Mouse (Mus musculus) hindbrain, embryonic 15.5 days (tissue): ENCODE data around the gene Bub1. TPM values are rescaled to one million over a fixed set of nuclear protein-coding genes. Genes with fewer than 3 reads are reported as not detected.
A peak's percentile ranks its signal among the peaks of the same experiment; 100 is the strongest.

ENCODE experiments used
- ATAC-seq: fragments of 200-750 bp; cut with Nextera tagmentation; 2 replicates; pipeline ENCODE4 v1.8.0; 2017; ENCODE audit warnings: low read depth, moderate number of reproducible peaks, moderate TSS enrichment; ENCODE audit not compliant: low FRiP score
- H3K27ac ChIP-seq: fragments of 300-500 bp; sonication (generic); replicated peaks from 2 replicates; pipeline ENCODE4 v1.5.1; 2015; ENCODE audit warnings: mild to moderate bottlenecking, inconsistent platforms
- H3K27me3 ChIP-seq: fragments of 300-500 bp; sonication (generic); 2 replicates; pipeline ENCODE4 v1.6.1; 2015; ENCODE audit warnings: control low read depth, inconsistent platforms
- H3K36me3 ChIP-seq: fragments of 300-500 bp; sonication (generic); 2 replicates; pipeline ENCODE4 v1.6.1; 2015; ENCODE audit warnings: control low read depth, inconsistent platforms
- H3K4me1 ChIP-seq: fragments of 300-500 bp; sonication (generic); replicated peaks from 2 replicates; pipeline ENCODE4 v1.6.1; 2015; ENCODE audit warnings: control low read depth, inconsistent platforms
- H3K4me2 ChIP-seq: fragments of 300-500 bp; sonication (generic); 2 replicates; pipeline ENCODE4 v1.6.1; 2015; ENCODE audit warnings: moderate library complexity, mild to moderate bottlenecking, inconsistent platforms
- H3K4me3 ChIP-seq: fragments of 300-500 bp; sonication (generic); 2 replicates; pipeline ENCODE4 v1.5.1; 2015; ENCODE audit warnings: mild to moderate bottlenecking, inconsistent platforms
- H3K9ac ChIP-seq: fragments of 300-500 bp; sonication (generic); 2 replicates; pipeline ENCODE4 v1.6.1; 2015; ENCODE audit warnings: inconsistent platforms
- H3K9me3 ChIP-seq: fragments of 300-500 bp; sonication (generic); 2 replicates; pipeline ENCODE4 v1.6.1; 2016; ENCODE audit warnings: control low read depth, inconsistent platforms
- WGBS: fragments of 180-500 bp; shearing (Covaris S2); methylation state at CpG from one replicate; pipeline ENCODE4 v1.1.7; 2015; 5-methylcytosine and 5-hydroxymethylcytosine counted together
- polyA plus RNA-seq: library from polyadenylated mRNA; unstranded; fragments of >200 nt; fragmentation: Nextera tagmentation; extraction: Ambion mirVana; gene quantifications from 2 replicates; pipeline ENCODE4 v1.2.1, GENCODE M21; 2015

The Bub1 gene
- 10.9 and 12.5 TPM in 2 replicates for polyA plus RNA-seq

DNA sequence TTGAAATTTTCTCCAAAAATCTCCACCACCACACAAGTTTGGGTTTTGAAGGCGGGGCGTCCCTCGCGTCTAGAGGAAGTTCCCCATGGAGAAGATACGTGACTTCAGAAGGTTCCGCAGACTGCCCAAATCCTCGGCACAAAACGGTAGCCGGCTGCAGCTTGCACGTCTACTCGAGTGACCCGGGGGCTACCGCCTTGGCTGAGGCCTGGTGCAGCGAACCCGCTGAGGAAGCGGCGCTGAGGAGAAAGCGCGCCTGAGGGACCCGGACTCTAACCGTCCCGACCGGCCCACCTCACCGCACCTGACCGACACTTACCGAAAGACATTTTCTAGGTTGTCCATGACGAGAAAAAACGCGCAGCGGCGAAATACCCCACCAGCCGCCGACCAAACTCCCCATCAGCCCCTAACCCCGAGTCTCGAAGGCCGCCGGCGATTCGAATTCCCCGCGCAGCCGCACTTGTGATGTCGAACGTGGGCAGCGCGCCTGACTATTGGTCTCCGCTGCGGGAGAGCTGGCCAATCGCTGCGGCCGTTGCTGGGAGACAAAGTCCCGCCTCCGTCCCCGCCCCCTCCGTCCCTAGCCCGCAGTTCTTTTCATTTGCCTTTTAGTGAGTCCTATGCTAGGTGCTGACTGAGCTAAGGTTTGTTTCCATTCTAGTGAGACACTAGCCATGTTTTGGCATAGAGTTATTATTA lies at the start of gene Bub1:
TSS of gene Bub1 (minus strand) at position 465 of the 702 bp plus-strand sequence.
- peak within 1 kb of the TSS; percentile 47 for H3K9ac ChIP-seq
- H3K36me3 ChIP-seq, result no peaks in the 10 kb centered on the region
- no peaks in the 10 kb centered on the region for H3K9me3 ChIP-seq
- peak within 1 kb of the TSS; percentile 67 for H3K27ac ChIP-seq
- H3K4me3 ChIP-seq, result peak within 1 kb of the TSS; percentile 60
- peak within 1 kb of the TSS; percentile 94 for H3K4me2 ChIP-seq
- under 1% methylated on average over 56 of the region's 56 CpGs for WGBS
- H3K4me1 ChIP-seq, result peaks cover 8% of the 10 kb centered on the region
- peak; percentile 100 for ATAC-seq
- 0 out of 2 replicates have a peak, but pooled peaks cover 2% of the 10 kb centered on the region for H3K27me3 ChIP-seq

DNA sequence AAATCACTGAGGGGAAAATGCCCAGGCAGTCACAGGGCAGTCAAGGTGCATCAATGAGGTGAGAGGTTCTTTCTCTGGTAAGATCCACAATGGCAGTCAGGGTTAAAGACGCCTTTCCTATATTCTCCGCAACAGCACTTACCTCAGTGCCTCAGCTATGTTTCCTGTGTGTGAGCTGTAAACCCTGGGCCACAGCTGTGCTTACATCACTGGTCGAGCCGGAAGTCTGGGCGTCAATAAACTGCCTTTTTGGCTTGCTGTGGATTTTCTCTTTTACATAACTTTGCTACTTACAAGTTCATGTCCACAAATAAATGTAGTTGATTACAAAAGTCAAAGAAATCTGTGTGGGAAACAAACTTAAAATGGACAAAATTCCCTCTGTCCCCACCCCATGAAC lies 49.4 kb upstream of the Bub1 start:
- WGBS, result 90% methylated on average over 5 of the region's 5 CpGs
- Histone ChIP-seq H3K4me3 (no peak overlapping the region), H3K27me3 (no peaks in the 10 kb centered on the region), H3K27ac (no peak overlapping the region), H3K36me3 (no peaks in the 10 kb centered on the region), H3K9ac (no peak overlapping the region), H3K4me2 (no peak overlapping the region), H3K9me3 (no peaks in the 10 kb centered on the region), H3K4me1 (no peaks in the 10 kb centered on the region)
- no peak for ATAC-seq

DNA sequence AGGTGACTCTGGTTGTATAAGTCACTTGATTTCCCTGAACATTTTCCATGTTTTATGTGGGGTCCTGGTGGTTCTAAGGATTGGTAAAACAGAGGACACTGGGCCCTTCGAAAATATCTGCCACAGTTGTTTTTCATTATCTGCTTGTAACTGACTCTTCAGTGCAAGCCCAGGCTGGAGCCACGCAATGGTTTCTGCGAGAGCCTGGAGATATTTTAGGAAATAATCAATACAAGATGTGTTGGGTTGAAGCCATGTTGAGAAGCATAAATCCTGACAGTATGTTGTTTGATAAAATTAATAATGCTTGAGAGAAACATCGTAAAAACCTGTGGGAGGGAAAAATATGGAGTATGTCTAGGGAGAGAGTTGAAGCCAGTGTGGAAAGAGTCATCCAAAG lies 32.7 kb upstream of the Bub1 start:
- 81% methylated on average over 4 of the region's 4 CpGs for WGBS

DNA sequence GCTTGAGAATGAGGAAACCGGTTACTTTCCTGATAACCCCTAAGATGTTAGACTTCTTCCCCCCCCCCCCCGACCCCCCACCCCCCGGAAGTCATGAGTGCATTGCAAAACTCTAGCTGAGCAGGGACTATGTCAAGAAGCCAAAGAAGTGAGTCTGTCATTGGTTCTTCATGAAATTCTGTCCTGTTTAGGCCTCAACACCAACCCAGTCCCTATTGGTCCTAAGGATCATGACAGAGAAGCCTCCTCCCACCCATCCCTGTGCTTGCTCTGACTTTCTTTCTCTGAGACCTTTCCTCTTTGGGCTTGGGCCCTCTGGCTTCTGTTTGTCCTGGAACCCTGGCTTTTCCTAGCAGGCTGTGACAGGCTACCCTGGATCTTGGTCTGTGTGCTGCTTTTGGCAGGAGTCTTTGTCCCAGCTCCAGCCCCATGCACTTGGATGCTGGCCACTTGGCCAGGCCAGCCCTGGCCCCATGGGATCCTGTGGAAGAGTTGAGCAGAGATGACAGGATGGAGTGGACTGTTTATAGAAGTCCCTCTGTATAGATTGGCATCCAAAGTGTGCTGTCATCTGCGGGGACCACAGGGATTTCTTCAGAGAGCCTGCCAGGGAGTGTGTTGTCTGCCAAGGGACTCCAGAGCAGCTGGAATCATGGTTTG lies 22.8 kb upstream of the Bub1 start:
- Histone ChIP-seq H3K4me3 (no peak overlapping the region), H3K9ac (no peak overlapping the region), H3K27ac (no peak overlapping the region), H3K4me1 (no peaks in the 10 kb centered on the region; the same call in 1 of the 2 replicates), H3K9me3 (no peaks in the 10 kb centered on the region), H3K27me3 (no peaks in the 10 kb centered on the region), H3K36me3 (no peaks in the 10 kb centered on the region), H3K4me2 (no peak overlapping the region)
- ATAC-seq, result peak; percentile 91
- 74% methylated on average over 3 of the region's 4 CpGs for WGBS

More for the DNA sequence above, 32.7 kb upstream of the Bub1 start:
- no peak overlapping the region for H3K4me2 ChIP-seq
- no peaks in the 10 kb centered on the region for H3K36me3 ChIP-seq
- H3K9ac ChIP-seq, result no peak overlapping the region
- no peak overlapping the region for H3K4me3 ChIP-seq
- H3K27me3 ChIP-seq, result no peaks in the 10 kb centered on the region
- no peak for ATAC-seq
- H3K4me1 ChIP-seq, result no peaks in the 10 kb centered on the region
- no peak overlapping the region for H3K27ac ChIP-seq
- no peaks in the 10 kb centered on the region for H3K9me3 ChIP-seq

DNA sequence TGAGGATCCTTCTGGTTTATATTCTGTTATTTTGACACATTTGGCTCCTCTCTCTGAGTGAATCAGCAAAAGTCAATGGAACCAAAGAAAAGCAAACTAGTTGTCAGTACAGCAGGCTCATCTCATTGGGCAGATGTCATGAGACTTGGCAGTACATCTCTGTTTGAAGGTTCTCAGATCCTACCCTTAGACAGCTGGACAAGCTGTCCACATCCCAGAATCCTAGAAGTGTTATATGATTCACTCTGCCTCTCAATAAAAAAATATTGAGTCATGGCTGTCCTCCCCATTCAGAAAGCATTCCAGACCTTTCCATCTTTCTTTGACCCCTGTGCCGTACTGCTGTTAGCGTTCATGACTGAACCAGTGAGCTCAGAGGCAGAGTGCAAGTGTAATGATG lies 18.7 kb upstream of the Bub1 start:
- Histone ChIP-seq H3K9ac (no peak overlapping the region), H3K27me3 (no peaks in the 10 kb centered on the region), H3K9me3 (no peaks in the 10 kb centered on the region), H3K27ac (no peak overlapping the region), H3K4me1 (no peaks in the 10 kb centered on the region; the same call in 1 of the 2 replicates), H3K4me3 (no peak overlapping the region), H3K36me3 (no peaks in the 10 kb centered on the region), H3K4me2 (no peak overlapping the region)
- 85% methylated on average over 2 of the region's 2 CpGs for WGBS
- ATAC-seq, result no peak

DNA sequence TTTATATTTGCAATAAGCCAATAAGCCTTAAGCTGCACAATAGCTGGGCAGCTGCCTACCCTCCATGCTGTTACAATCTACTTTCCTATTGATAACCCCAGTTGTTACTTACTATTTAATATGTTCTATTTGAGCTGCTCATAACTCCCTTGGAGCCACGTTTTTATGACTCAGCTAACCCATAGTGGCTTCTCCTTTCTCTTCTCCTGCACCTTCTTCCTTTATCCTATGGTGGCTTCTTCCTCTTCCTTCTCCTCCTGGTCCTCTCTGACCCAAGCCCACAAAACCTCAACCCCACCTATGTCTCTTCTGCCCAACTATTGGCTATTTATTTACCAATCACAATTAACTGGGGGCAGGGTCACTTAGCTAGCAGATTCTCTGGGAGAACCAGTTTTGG lies 14.9 kb upstream of the Bub1 start:
- Histone ChIP-seq H3K4me3 (no peak overlapping the region), H3K9ac (no peak overlapping the region), H3K4me1 (no peaks in the 10 kb centered on the region), H3K9me3 (no peaks in the 10 kb centered on the region), H3K27ac (no peak overlapping the region), H3K27me3 (no peaks in the 10 kb centered on the region), H3K4me2 (no peak overlapping the region), H3K36me3 (no peaks in the 10 kb centered on the region)
- no peak for ATAC-seq
- 31% methylated on average over 1 of the region's 1 CpGs for WGBS

DNA sequence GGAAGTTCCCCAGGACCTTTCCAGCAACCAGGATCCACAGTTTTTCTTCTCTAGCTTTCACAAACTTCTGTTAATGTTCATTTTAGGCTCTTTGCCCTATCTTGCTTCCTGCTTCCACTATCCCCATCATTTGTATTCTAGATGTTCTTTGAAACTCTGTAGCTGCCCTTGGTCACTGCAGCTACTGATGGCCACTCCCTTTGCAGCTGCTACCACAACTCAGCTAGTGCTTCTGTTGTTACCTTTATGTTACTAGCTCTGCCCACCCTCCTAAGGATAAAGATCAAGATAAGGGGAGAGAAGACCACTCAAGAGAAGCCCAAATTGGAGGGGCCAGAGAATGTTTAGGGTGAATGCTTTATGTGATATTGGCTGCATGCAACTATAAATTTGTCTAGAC lies 14.3 kb upstream of the Bub1 start:
- Histone ChIP-seq H3K4me2 (no peak overlapping the region), H3K27me3 (no peaks in the 10 kb centered on the region), H3K4me3 (no peak overlapping the region), H3K9me3 (no peaks in the 10 kb centered on the region), H3K36me3 (no peaks in the 10 kb centered on the region), H3K27ac (no peak overlapping the region), H3K4me1 (no peaks in the 10 kb centered on the region), H3K9ac (no peak overlapping the region)
- ATAC-seq, result no peak

DNA sequence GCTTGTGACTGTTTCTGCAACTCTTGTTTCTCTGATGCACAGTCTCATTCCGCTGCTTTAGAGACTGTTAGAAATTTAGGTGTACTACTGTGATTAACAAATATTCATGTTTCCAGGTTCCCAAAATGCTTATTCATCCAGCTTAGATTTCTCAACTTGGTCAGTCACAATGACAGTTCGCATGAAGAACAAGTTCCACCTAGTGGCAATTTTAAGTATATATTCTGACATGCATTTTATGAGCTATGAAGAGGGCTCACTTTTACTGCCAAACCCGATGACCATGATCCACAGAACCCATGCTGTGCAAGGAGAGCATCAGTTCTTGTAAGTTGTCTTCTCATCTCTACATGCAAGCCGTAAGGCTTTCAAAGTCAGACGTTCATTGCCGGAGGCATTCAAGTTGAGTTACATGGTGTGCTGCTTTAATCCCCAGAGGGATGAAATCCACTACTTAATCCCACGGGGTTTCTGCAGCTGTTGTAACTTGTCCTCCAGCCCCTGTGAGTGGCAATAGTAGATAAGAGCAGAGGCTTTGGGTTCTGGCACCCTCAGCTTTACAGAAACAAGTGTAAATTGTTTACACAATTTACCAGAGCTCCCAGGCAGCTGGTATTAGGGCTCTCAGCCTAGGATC lies 13.8 kb upstream of the Bub1 start:
- Histone ChIP-seq H3K9me3 (no peaks in the 10 kb centered on the region), H3K9ac (no peak overlapping the region), H3K4me1 (no peaks in the 10 kb centered on the region), H3K27me3 (no peaks in the 10 kb centered on the region), H3K4me3 (no peak overlapping the region), H3K27ac (no peak overlapping the region), H3K4me2 (no peak overlapping the region), H3K36me3 (no peaks in the 10 kb centered on the region)
- 67% methylated on average over 7 of the region's 7 CpGs for WGBS
- no peak for ATAC-seq

DNA sequence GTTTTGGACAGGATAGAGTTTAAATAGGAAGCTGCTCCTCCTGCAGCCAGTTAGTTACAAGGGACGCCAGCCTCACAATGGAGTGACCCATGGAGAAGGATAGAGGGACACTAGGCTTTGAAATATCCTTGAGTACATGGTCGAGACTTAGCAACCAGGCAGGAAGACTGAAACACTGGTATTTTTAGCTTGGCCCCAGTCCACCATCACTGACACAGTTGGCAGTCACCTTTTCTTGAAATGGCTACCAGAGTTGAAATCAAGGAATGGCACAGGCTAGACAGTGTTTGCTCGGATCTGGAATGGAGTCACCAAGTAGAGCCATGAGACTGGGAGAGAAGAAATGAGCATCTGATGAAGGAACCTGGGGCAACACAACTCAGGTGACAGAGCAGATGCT lies 10.8 kb upstream of the Bub1 start:
- Histone ChIP-seq H3K27ac (no peak overlapping the region), H3K27me3 (peaks cover 18% of the 10 kb centered on the region; the same call in 1 of the 2 replicates), H3K9me3 (no peaks in the 10 kb centered on the region), H3K9ac (no peak overlapping the region), H3K4me1 (no peaks in the 10 kb centered on the region), H3K4me2 (no peak overlapping the region), H3K36me3 (no peaks in the 10 kb centered on the region), H3K4me3 (no peak overlapping the region)
- ATAC-seq, result no peak
- 75% methylated on average over 3 of the region's 3 CpGs for WGBS

DNA sequence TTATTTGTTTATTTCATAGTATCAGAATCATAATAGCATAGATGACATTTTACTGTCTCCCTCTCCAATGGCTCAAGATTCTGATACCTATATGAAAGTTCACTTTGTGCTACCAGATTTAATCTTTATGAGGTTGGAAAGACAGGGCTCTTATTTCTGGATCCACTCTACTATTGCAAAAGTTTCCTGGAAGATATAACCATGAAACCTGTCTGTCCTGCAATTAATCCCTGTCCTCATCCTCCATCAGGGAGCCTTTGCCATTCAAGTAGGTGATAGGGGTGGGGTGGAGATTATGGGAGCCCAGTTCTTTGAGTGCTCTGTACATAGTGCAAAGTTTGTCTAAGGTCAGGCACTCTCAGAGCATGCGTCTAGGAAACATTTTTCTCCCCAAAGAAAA lies 9.7 kb upstream of the Bub1 start:
- peaks cover 20% of the 10 kb centered on the region; the same call in 1 of the 2 replicates for H3K27me3 ChIP-seq
- H3K4me3 ChIP-seq, result no peak overlapping the region
- H3K27ac ChIP-seq, result no peak overlapping the region
- no peak overlapping the region for H3K9ac ChIP-seq
- WGBS, result 87% methylated on average over 1 of the region's 1 CpGs
- H3K36me3 ChIP-seq, result no peaks in the 10 kb centered on the region
- H3K4me1 ChIP-seq, result no peaks in the 10 kb centered on the region
- ATAC-seq, result no peak
- no peak overlapping the region for H3K4me2 ChIP-seq
- no peaks in the 10 kb centered on the region for H3K9me3 ChIP-seq

DNA sequence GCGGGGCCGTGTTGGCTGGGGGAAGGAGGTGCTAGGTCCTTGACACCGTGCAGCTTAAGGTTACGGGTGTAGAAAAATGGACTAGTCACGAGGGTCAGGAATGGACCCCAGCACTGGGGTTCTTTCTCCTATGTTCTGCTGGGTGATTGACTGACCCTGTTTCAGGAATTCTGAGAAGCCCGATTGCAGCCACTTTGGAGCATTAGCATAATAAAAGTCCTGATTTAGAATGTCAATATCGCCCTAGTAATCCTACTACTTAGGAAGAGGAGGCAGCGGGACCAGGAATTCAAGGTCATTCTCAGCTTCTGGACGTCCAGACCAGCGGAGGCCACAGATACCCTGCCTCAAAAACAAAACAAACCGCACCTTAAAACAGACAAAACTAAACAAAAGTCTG lies 7.8 kb upstream of the Bub1 start:
- no peaks in the 10 kb centered on the region for H3K4me1 ChIP-seq
- H3K4me3 ChIP-seq, result no peak overlapping the region
- H3K36me3 ChIP-seq, result no peaks in the 10 kb centered on the region
- H3K4me2 ChIP-seq, result no peak overlapping the region
- no peaks in the 10 kb centered on the region for H3K9me3 ChIP-seq
- ATAC-seq, result no peak
- peaks cover 23% of the 10 kb centered on the region; the same call in 1 of the 2 replicates for H3K27me3 ChIP-seq
- H3K27ac ChIP-seq, result no peak overlapping the region
- WGBS, result 14% methylated on average over 11 of the region's 11 CpGs
- H3K9ac ChIP-seq, result no peak overlapping the region

DNA sequence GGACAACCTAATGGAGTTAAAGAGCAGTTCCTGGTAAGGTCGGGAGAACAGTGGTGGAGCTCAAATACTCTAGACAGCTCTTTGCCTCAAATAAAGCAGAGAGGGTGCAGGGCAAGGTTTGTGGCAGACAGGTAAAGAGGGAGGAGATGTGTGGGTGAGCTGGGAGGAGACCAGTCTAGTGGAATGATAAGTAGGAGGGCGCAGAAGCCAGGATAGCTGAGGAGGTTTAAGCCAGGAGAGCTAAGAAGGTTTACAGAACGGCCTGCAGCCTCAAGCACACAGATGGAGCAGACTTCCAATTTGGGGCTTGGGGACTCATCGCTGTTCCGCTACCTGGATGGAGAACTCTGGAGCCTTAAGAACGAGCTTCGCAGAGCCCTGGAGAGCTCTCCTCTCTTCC lies 6.9 kb upstream of the Bub1 start, which contains the start of gene Acoxl:
TSS of gene Acoxl (plus strand) at position 301 of the 400 bp plus-strand sequence.
- H3K27ac ChIP-seq, result no peak within 1 kb of the TSS
- no peaks in the 10 kb centered on the region for H3K9me3 ChIP-seq
- no peak within 1 kb of the TSS for H3K9ac ChIP-seq
- 74% methylated on average over 7 of the region's 7 CpGs for WGBS
- H3K4me2 ChIP-seq, result no peak within 1 kb of the TSS
- no peaks in the 10 kb centered on the region for H3K36me3 ChIP-seq
- H3K27me3 ChIP-seq, result peaks cover 23% of the 10 kb centered on the region; the same call in 1 of the 2 replicates
- no peaks in the 10 kb centered on the region for H3K4me1 ChIP-seq
- ATAC-seq, result no peak
- no peak within 1 kb of the TSS for H3K4me3 ChIP-seq
